Mouse (Mus musculus) ES-E14 (cell line): Measurements from ENCODE around the gene Dnajc4. TPM values are rescaled to one million over a fixed set of nuclear protein-coding genes. Genes with fewer than 3 reads are reported as not detected.

ENCODE experiments used
- DNase-seq: peaks from one replicate; pipeline ENCODE4 v3.0.0-alpha.2; 2013; ENCODE audit warnings: low read depth, low spot score
- H3K27ac ChIP-seq: 2 replicates; pipeline ENCODE4 v1.5.1; 2012; ENCODE audit warnings: low read depth, mild to moderate bottlenecking, low read length, moderate library complexity, mixed read lengths; ENCODE audit not compliant: poor library complexity, insufficient read depth, severe bottlenecking
- H3K36me3 ChIP-seq: 2 replicates; pipeline ENCODE4 v1.6.1; 2012; ENCODE audit warnings: mild to moderate bottlenecking, low read length, moderate library complexity, mixed read lengths; ENCODE audit not compliant: control insufficient read depth, poor library complexity, insufficient read depth, severe bottlenecking
- H3K4me1 ChIP-seq, 2 experiments: fragments of 150-350 bp in 1 of 2; sonication (generic) in 1 of 2; 2 replicates each; pipeline ENCODE4 v1.6.1; 2012; ENCODE audit warnings: low read length in 2 of 2, mild to moderate bottlenecking in 1 of 2, mixed read lengths in 1 of 2; ENCODE audit not compliant: control insufficient read depth in 2 of 2, insufficient read depth in 2 of 2, poor library complexity in 1 of 2
- H3K4me3 ChIP-seq, 2 experiments: fragments of 150-350 bp in 1 of 2; sonication (generic) in 1 of 2; 2 replicates each; pipeline ENCODE4 v1.5.1; 2012; ENCODE audit warnings: low read length in 2 of 2, low read depth in 1 of 2, mild to moderate bottlenecking in 1 of 2, mixed read lengths in 1 of 2; ENCODE audit not compliant: insufficient read depth in 1 of 2, poor library complexity in 1 of 2, severe bottlenecking in 1 of 2
- H3K9ac ChIP-seq: 2 replicates; pipeline ENCODE4 v1.6.1; 2012; ENCODE audit warnings: low read depth, mild to moderate bottlenecking, low read length, mixed read lengths; ENCODE audit not compliant: poor library complexity, insufficient read depth, severe bottlenecking
- H3K9me3 ChIP-seq: fragments of 150-350 bp; sonication (generic); 2 replicates; pipeline ENCODE4 v1.6.1; 2012; ENCODE audit warnings: low read depth, mild to moderate bottlenecking, low read length; ENCODE audit not compliant: control insufficient read depth, insufficient read depth
- CHD2 ChIP-seq: IDR thresholded peaks from 2 replicates; pipeline ENCODE4 v1.6.1; 2014; ENCODE audit warnings: mild to moderate bottlenecking, low read depth, low read length, inconsistent platforms
- HCFC1 ChIP-seq: IDR thresholded peaks from 2 replicates; pipeline ENCODE4 v1.6.1; 2012; ENCODE audit warnings: low read length, inconsistent platforms, borderline replicate concordance; ENCODE audit not compliant: insufficient read depth
- MAFK ChIP-seq: IDR thresholded peaks from 2 replicates; pipeline ENCODE4 v1.6.1; 2014; ENCODE audit warnings: mild to moderate bottlenecking, low read depth, low read length, inconsistent platforms; ENCODE audit not compliant: insufficient read depth
- ZC3H11A ChIP-seq: IDR thresholded peaks from 2 replicates; pipeline ENCODE4 v1.6.1; 2012; ENCODE audit warnings: low read depth, mild to moderate bottlenecking, inconsistent platforms, low read length, borderline replicate concordance
- ZNF384 ChIP-seq: IDR thresholded peaks from 2 replicates; pipeline ENCODE4 v1.6.1; 2012; ENCODE audit warnings: low read depth, low read length, inconsistent platforms
- in situ Hi-C, 2 experiments: fragments of 600-800 bp; cut with MboI; formaldehyde crosslinking; loops; one replicate each; pipeline ENCODE4 v1.15.1; 2025; ENCODE audit warnings: low sequenced_read_pairs in 2 of 2, inconsistent platforms in 1 of 2; ENCODE audit not compliant: unreplicated experiment in 2 of 2
- total RNA-seq: library from RNA; depleted of rRNA; stranded (reverse); fragments of 300-350 nt; gene quantifications from 2 replicates; pipeline ENCODE4 v1.2.3, GENCODE M21; 2012

Gene Dnajc4
- total RNA-seq, 1 experiment: 14.0 TPM

GRCm38 (mm10) chr19:6947742-6948141 lies 44.6 kb downstream of the Dnajc4 start:
- Histone ChIP-seq H3K4me1 (peaks cover 0 to 18% of the 10 kb centered on the region in 2 experiments; a peak in 3 of 4 replicates), H3K27ac (peak overlapping the region; percentile 57; the same call in 1 of the 2 replicates), H3K9ac (peak overlapping the region; percentile 48; the same call in 1 of the 2 replicates), H3K4me3 (no peak overlapping the region), H3K9me3 (no peaks in the 10 kb centered on the region), H3K36me3 (no peaks in the 10 kb centered on the region; the same call in 1 of the 2 replicates)
- no peak for DNase-seq
- TF ChIP-seq CHD2 (no peak), HCFC1 (no peak), ZC3H11A (no peak), MAFK (no peak), ZNF384 (no peak)
- in situ Hi-C loops: no loop called here

GRCm38 (mm10) chr19:6943709-6944108 lies 48.7 kb downstream of the Dnajc4 start:
- no peak for DNase-seq
- Histone ChIP-seq H3K36me3 (no peaks in the 10 kb centered on the region), H3K27ac (no peak overlapping the region), H3K9ac (no peak overlapping the region; the same call in 1 of the 2 replicates), H3K4me1 (peaks cover 0 to 16% of the 10 kb centered on the region in 2 experiments; a peak in 3 of 4 replicates), H3K9me3 (no peaks in the 10 kb centered on the region), H3K4me3 (no peak overlapping the region)
- TF ChIP-seq ZNF384 (no peak), ZC3H11A (no peak), MAFK (no peak), HCFC1 (no peak), CHD2 (no peak)
- in situ Hi-C loops: no loop called here

GRCm38 (mm10) chr19:6942764-6943163 lies 49.6 kb downstream of the Dnajc4 start:
- Histone ChIP-seq H3K9me3 (no peaks in the 10 kb centered on the region), H3K27ac (no peak overlapping the region), H3K9ac (peak overlapping the region; percentile 25; the same call in 1 of the 2 replicates), H3K4me3 (peak overlapping the region; percentile 35 to 43), H3K36me3 (no peaks in the 10 kb centered on the region), H3K4me1 (peaks cover 0 to 10% of the 10 kb centered on the region in 2 experiments; a peak in 1 of 4 replicates)
- no peak for DNase-seq
- TF ChIP-seq MAFK: no peak
- in situ Hi-C loops: no loop called here

- Histone ChIP-seq H3K4me3 (peak within 1 kb of the TSS; percentile 35 to 83), H3K9ac (peak within 1 kb of the TSS; percentile 82), H3K9me3 (no peaks in the 10 kb centered on the region), H3K27ac (peak within 1 kb of the TSS; percentile 58; the same call in 1 of the 2 replicates), H3K36me3 (no peaks in the 10 kb centered on the region), H3K4me1 (peaks cover 0 to 10% of the 10 kb centered on the region in 2 experiments; a peak in 1 of 4 replicates)
- peak; percentile 92 for DNase-seq
- TF ChIP-seq CHD2 (no peak), HCFC1 (0 out of 2 replicates have a peak, but pooled peaks have one; percentile 29)
- in situ Hi-C loops: no loop called here
Observed at GRCm38 (mm10) chr19:6942249-6942691, 50.1 kb downstream of the Dnajc4 start, which contains the start of gene Gpr137. TSS of gene Gpr137 (minus strand) at chr19:6942480.

- no peaks in the 10 kb centered on the region for H3K36me3 ChIP-seq
- peak within 1 kb of the TSS; percentile 58; the same call in 1 of the 2 replicates for H3K27ac ChIP-seq
- DNase-seq: peak; percentile 80
- H3K9me3 ChIP-seq: no peaks in the 10 kb centered on the region
- no peak for TF ChIP-seq MAFK
- TF ChIP-seq HCFC1: peak; percentile 81
- peak within 1 kb of the TSS; percentile 82 for H3K9ac ChIP-seq
- peaks cover 0 to 7% of the 10 kb centered on the region in 2 experiments; a peak in 1 of 4 replicates for H3K4me1 ChIP-seq
- in situ Hi-C loops: no loop called here
- H3K4me3 ChIP-seq: peak within 1 kb of the TSS; percentile 35 to 83
Observed at GRCm38 (mm10) chr19:6941372-6942248, 50.8 kb downstream of the Dnajc4 start, which contains the start of gene Bad. TSS of gene Bad (plus strand) at chr19:6941861.
